Mouse (Mus musculus): Measurements from ENCODE around the gene Tor1b.
"Not testable (repeated sequence)": the region's sequence is repeated elsewhere in the genome, so short reads cannot be mapped to it uniquely, and the experiment has no call there.

Tor1b gene

DNA sequence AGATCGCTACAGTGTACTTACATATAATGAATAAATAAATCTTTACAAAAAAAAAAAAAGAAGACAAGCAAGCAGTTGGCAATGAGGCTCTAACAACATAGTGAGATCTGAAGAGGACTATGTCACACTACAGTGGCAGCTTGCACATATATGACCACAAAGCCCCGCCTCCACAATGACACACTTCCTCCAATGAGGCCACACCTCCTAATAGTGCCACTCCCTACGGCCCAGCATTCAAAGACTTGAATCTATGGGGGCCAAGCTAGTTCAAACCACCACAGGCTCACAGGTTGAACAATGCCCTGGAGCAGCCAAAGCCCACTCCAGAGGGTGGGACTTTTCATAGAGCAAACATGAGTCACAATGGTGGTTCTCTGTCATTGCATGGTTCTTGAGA is 20.8 kb upstream of the Tor1b start:
- DNase-seq (ENCODE audit: low spot score), result no peak

- DNase-seq (ENCODE audit: low spot score), result no peak
Measured at GRCm38 (mm10) chr2:30933032-30933431, 19.7 kb upstream of the Tor1b start.

GRCm38 (mm10) chr2:30933917-30934450 is 18.8 kb upstream of the Tor1b start:
- peak; percentile 53 for DNase-seq (ENCODE audit: low spot score)

GRCm38 (mm10) chr2:30936808-30937207 is 16.0 kb upstream of the Tor1b start:
- DNase-seq (ENCODE audit: low spot score), result no peak

DNA sequence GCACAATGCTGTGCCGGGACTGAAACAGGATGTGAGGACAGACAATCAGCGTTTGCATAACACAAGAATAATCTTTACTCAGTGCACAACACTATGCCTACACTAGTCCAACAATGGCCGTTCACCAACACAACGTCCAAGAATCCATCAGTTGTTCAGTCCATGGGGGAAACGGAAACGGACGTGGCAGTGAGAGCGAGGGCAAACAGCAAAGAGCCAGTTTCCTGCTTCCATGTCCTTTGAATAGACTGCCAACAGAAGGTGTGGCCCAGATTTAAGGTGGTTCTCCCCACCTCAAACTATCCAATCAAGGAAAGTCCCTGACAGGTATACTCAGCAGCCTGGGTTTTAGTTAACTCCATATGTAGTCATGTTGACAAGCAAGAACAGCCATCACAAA is 15.0 kb upstream of the Tor1b start:
- no peak for DNase-seq (ENCODE audit: low spot score)

DNA sequence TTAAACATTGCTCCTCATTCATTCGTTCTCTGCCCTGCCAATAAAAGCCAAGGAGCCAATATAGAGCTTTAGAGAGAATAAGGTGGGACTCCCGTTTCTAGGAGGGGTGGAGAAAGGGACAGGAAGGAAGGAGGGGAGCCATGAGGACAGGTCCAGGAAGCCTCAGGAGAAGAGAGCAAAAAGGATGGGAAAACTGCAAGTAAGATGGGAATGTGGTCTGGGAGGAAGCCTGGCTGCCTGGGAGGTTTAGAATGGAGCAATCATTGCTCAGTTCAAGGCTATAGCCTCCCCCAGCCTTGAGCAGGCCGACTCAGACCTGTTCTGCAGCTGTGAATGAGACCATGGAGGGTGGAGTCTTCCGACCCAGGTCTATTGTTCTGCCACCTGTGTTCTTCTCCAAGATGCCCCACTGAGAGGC is 14.2 kb upstream of the Tor1b start:
- no peak for DNase-seq (ENCODE audit: low spot score)

GRCm38 (mm10) chr2:30941586-30941985 is 11.2 kb upstream of the Tor1b start:
- DNase-seq (ENCODE audit: low spot score), result no peak

DNA sequence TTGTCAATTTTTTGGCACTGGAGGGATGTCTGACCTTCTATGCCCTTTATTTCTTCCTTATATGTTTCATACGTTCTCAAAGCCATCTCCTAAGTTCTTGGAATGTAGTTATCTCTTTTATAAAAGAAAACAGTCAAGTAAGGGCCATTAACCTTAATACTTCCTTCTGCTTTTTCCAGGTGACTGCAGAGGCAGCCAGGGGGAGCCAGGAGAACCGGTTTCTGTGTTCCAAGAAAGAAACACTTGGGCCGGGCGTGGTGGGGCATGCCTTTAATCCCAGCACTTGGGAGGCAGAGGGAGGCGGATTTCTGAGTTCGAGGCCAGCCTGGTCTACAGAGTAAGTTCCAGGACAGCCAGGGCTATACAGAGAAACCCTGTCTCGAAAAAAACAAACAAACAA is 10.6 kb upstream of the Tor1b start:
- not testable (repeated sequence) for DNase-seq (ENCODE audit: low spot score)

- DNase-seq (ENCODE audit: low spot score), result no peak
Measured at GRCm38 (mm10) chr2:30942603-30943011, 10.2 kb upstream of the Tor1b start.

DNA sequence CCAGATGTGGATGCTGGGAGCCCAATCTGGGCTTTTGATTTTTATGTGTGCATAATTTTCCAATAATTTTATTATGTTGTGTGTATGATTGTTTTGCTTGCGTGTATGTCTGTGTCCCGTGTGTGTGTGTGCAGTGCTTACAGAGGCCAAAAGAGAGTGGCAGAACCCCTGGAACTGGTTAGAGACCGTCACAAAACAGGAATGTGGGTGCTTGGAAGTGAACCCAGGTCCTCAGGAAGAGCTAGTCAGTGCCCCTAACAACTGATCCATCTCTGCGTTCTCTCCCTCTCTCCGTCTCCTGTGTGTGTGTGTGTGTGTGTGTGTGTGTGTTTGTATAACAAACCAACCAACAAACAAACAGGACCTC is 319 bp upstream of the Tor1b start:
- DNase-seq (ENCODE audit: low spot score), result no peak

- no peak for DNase-seq (ENCODE audit: low spot score)
Measured at GRCm38 (mm10) chr2:30954797-30955196, 2.0 kb downstream of the Tor1b start.

- DNase-seq (ENCODE audit: low spot score), result no peak
Measured at GRCm38 (mm10) chr2:30957511-30957910, 4.8 kb downstream of the Tor1b start.

- DNase-seq (ENCODE audit: low spot score), result no peak
Measured at GRCm38 (mm10) chr2:30958726-30959125, 6.0 kb downstream of the Tor1b start.

- no peak for DNase-seq (ENCODE audit: low spot score)
Measured at GRCm38 (mm10) chr2:30959856-30960255, 7.1 kb downstream of the Tor1b start.

GRCm38 (mm10) chr2:30962570-30963254 is 10.0 kb downstream of the Tor1b start:
- no peak for DNase-seq (ENCODE audit: low spot score)

DNA sequence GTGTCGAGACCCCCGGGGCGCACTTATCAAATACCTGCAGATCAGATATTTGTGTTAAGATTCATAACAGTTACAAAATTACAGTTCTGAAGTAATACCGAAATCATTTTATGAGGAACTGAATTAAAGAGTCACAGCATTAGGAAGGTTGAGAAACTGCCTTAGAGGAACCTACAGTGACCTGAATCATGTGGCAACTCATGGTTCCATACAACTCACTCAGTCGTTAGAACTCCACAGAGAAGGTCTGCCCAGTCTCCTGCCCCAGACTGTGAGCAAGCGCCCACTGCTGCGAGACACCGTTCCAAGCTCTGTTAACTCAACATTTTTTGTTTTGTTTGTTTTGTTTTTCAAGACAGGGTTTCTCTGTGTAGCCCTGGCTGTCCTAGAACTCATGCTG is 12.9 kb downstream of the Tor1b start:
- DNase-seq (ENCODE audit: low spot score), result no peak

DNA sequence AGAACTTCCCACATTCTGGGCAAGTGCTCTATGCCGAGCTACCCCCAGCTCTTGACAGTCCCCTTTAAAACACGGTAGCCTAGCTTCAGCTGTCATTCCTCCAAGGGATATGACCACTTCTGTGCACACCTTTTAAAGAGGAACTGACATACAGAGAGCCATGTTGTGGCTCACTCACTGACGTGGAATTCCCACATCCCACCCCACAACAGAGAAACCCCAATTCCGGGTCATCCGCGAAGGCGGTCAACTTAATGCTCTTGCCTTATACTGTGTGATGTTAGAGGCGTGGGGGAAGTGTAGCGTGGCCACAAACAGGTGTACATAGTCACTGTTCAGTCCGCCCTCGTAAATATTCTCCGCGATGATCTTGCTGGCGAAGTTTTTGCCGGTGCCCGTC is 14.1 kb downstream of the Tor1b start:
- DNase-seq (ENCODE audit: low spot score), result no peak

- DNase-seq (ENCODE audit: low spot score), result peak; percentile 68
Measured at GRCm38 (mm10) chr2:30967352-30968327, 14.9 kb downstream of the Tor1b start, which contains the start of gene Tor1a. Tor1a (minus strand) TSS chr2:30967933.

DNA sequence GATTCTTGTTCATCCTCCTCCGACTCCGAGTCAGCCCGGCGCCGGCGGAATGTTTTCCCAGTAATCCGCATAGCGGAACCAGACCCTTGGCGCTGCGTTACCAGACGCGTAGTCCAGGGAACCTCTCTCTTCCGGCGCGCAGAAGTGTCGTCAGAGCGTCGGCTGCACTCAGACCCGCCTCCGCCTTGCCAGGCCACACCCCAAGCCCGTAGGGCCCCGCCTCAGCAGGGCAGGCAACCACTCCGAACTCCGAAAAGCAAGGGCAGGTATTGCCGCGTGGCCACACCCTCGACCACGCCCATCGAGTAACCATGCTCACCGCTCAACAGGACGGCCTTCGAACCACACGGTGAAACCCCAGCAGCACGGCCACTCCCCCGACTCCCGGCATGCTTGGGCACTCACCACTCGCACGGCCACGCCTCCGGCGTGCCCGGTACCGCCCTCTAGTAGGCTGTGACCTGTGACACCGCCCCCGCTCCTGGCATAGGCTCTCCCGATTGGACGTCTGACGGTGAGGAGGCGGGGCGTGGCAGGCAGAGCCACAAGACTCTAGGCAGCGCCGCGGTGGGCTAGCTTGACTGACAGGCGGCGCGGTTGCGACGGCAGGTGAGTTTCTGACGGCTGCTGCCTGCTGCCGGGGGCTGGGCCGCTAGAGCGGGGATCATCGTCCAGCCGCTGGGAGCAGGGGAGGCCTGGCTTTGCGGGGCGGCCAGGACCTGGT is 29.2 kb downstream of the Tor1b start, which contains the start of the genes BC005624 and Usp20:
Gene BC005624 (minus strand): TSS at position 412 of the 724 bp plus-strand sequence.
Gene Usp20 (plus strand): TSS at position 490 of the 724 bp plus-strand sequence.
- peak; percentile 95 for DNase-seq (ENCODE audit: low spot score)

- DNase-seq (ENCODE audit: low spot score), result no peak
Measured at GRCm38 (mm10) chr2:30983024-30983423, 30.3 kb downstream of the Tor1b start.

DNA sequence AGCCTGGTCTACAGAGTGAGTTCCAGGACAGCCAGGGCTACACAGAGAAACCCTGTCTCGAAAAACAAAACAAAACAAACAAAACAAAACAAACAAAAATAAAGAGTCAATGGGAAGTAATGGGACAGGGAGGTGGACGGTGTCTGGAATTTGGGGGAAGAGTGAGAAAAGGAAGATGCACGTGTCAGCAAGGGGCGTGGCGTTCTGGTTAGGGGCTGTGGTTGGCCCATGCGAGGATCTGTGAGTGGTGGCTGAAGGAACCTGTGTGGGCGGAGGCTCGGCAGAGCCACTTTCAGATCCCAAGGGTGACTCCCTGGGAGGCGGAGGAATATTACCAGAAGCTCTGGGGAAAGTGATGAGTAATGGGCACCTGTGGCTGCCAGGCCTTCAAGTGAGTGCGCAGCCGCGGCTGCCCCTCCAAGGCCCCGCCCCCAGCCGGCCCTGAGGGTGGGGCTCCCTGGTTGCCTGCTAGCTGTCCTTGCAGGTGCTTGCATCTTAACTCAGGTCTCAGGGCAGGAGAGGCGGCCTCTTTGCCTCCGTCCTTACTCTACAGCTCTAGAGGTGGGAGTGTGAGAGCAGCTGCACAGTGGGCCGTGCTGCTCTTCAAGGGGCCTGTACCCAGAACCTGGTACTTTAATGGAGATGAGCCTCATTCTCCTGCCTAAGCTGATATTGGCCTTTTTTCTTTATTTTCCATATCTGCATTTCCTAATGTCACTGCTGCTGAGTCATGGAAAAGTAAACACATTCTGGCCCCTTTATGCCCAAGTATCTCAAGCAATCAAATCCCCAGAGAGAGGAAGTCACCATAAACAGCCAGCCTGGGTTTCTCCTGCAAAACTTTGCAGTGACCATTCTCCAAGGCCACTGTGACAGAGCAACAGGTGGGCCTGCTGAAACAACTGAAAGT is 32.6 kb downstream of the Tor1b start:
- no peak for DNase-seq (ENCODE audit: low spot score)
